Comparison of ENCODE assay signal across 8 mouse cellular contexts in genomic region chr3:95674812-95675211, GRCm38 (mm10). TPM values are rescaled to one million over a fixed set of nuclear protein-coding genes. Genes with fewer than 3 reads are reported as not detected.
DNase-seq lines count a peak whose midpoint lies in the region; ATAC-seq and TF ChIP-seq lines count a peak whose summit lies in the region.

No protein-coding gene starts in this region.

- TF ChIP-seq CTCF in spleen, adult 2 months (IDR thresholded peaks at IDR 0.05; ENCODE audit: extremely low read depth, insufficient read depth, insufficient read length, insufficient replicate concordance): no peak

- H3K27ac ChIP-seq in spleen, adult 2 months (ENCODE audit: insufficient read depth, low read length): peak overlapping the region; percentile 88
- H3K27ac ChIP-seq in forebrain, embryonic 14.5 days (ENCODE audit: low read depth, low read length): peak overlapping the region; percentile 6; the same call in 1 of the 2 replicates
- H3K27ac ChIP-seq in kidney, embryonic 15.5 days: peak overlapping the region; percentile 97

- H3K4me1 ChIP-seq in spleen, adult 2 months (ENCODE audit: control insufficient read depth, insufficient read depth, insufficient read length): peaks cover 39% of the 10 kb centered on the region; the same call in 1 of the 2 replicates
- no peaks in the 10 kb centered on the region for H3K4me1 ChIP-seq in forebrain, embryonic 14.5 days (ENCODE audit: control insufficient read depth, insufficient read depth, low read length)
- peaks cover 60% of the 10 kb centered on the region for H3K4me1 ChIP-seq in kidney, embryonic 15.5 days

- no peak overlapping the region; the same call in 1 of the 2 replicates for H3K4me3 ChIP-seq in spleen, adult 2 months (ENCODE audit: extremely low read depth, insufficient read depth, insufficient read length)
- no peak overlapping the region for H3K4me3 ChIP-seq in forebrain, embryonic 14.5 days (ENCODE audit: low read depth, low read length)
- peak overlapping the region; percentile 11; the same call in 1 of the 2 replicates for H3K4me3 ChIP-seq in kidney, embryonic 15.5 days (replicated peaks)

- H3K9me3 ChIP-seq in forebrain, embryonic 14.5 days (replicated peaks; ENCODE audit: control insufficient read depth, low read length): no peaks in the 10 kb centered on the region
- H3K9me3 ChIP-seq in kidney, embryonic 15.5 days (replicated peaks): no peaks in the 10 kb centered on the region

- H3K27me3 ChIP-seq in spleen, adult 2 months (ENCODE audit: control insufficient read depth, insufficient read depth, low read length): no peaks in the 10 kb centered on the region
- H3K27me3 ChIP-seq in forebrain, embryonic 14.5 days (replicated peaks; ENCODE audit: control insufficient read depth, insufficient read depth, low read length): no peaks in the 10 kb centered on the region
- H3K27me3 ChIP-seq in kidney, embryonic 15.5 days: no peaks in the 10 kb centered on the region

- WGBS in spleen, adult 2 months: 8% methylated on average over 6 of the region's 6 CpGs
- WGBS in forebrain, embryonic 14.5 days: 35% methylated on average over 6 of the region's 6 CpGs
- 5% methylated on average over 6 of the region's 6 CpGs for WGBS in kidney, embryonic 15.5 days

- H3K9ac ChIP-seq in forebrain, embryonic 14.5 days (ENCODE audit: low read length): no peak overlapping the region
- H3K9ac ChIP-seq in kidney, embryonic 15.5 days: no peak overlapping the region

- no peak for DNase-seq in spleen, adult 2 months (ENCODE audit: low read depth in 1 of 2, low spot score in 2 of 2)
- DNase-seq in spleen, adult 18-20 months: no peak
- no peak for DNase-seq in forebrain, embryonic 14.5 days (ENCODE audit: low spot score)
- peak; percentile 81 for DNase-seq in lung, postnatal 25 days (ENCODE audit: low spot score)
- DNase-seq in right cerebral cortex, postnatal 14 days: no peak
- no peak for DNase-seq in frontal cortex, postnatal 36 days (ENCODE audit: low spot score in 2 of 2)
- no peak for DNase-seq in layer of hippocampus, adult 9-11 months

- no peak for TF ChIP-seq POLR2A in spleen, adult 2 months (IDR thresholded peaks at IDR 0.05; ENCODE audit: low read depth, low read length)

- no peaks in the 10 kb centered on the region for H3K36me3 ChIP-seq in spleen, adult 2 months (ENCODE audit: control insufficient read depth, insufficient read depth, low read length)
- peaks cover 18% of the 10 kb centered on the region for H3K36me3 ChIP-seq in forebrain, embryonic 14.5 days (ENCODE audit: control insufficient read depth, insufficient read depth, low read length)
- H3K36me3 ChIP-seq in kidney, embryonic 15.5 days: peaks cover 8% of the 10 kb centered on the region; the same call in 1 of the 2 replicates

- H3K4me2 ChIP-seq in forebrain, embryonic 14.5 days (ENCODE audit: low read length): no peak overlapping the region
- H3K4me2 ChIP-seq in kidney, embryonic 15.5 days: peak overlapping the region; percentile 37

- ATAC-seq in forebrain, embryonic 14.5 days: no peak
- ATAC-seq in kidney, embryonic 15.5 days (replicated peaks; ENCODE audit: low FRiP score): peak; percentile 31

RNA-seq across cellular contexts. Expression of gene Adamtsl4, which starts 12.9 kb away (rescaled TPM):
- 7.9 and 8.1 TPM in 2 replicates for polyA plus RNA-seq in spleen, adult 2 months (2012; rRNA removed)
- 0.13 and 0.72 TPM in 2 replicates for polyA plus RNA-seq in forebrain, embryonic 14.5 days (2014; fragmentation: Nextera tagmentation; extraction: Ambion mirVana)
- 4.0 and 6.3 TPM in 2 replicates for polyA plus RNA-seq in kidney, embryonic 15.5 days (2015; fragmentation: Nextera tagmentation; extraction: Ambion mirVana)

RNA-seq across cellular contexts. Expression of gene Mcl1, which starts 16.2 kb away (rescaled TPM):
- polyA plus RNA-seq in spleen, adult 2 months (2012; rRNA removed): 169 and 276 TPM in 2 replicates
- polyA plus RNA-seq in forebrain, embryonic 14.5 days (2014; fragmentation: Nextera tagmentation; extraction: Ambion mirVana): 50.3 and 50.8 TPM in 2 replicates
- polyA plus RNA-seq in kidney, embryonic 15.5 days (2015; fragmentation: Nextera tagmentation; extraction: Ambion mirVana): 51.2 and 54.4 TPM in 2 replicates

RNA-seq across cellular contexts. Expression of gene Ensa, which starts 50.0 kb away (rescaled TPM):
- 8.3 and 10.4 TPM in 2 replicates for polyA plus RNA-seq in spleen, adult 2 months (2012; rRNA removed)
- 97.2 and 106 TPM in 2 replicates for polyA plus RNA-seq in forebrain, embryonic 14.5 days (2014; fragmentation: Nextera tagmentation; extraction: Ambion mirVana)
- polyA plus RNA-seq in kidney, embryonic 15.5 days (2015; fragmentation: Nextera tagmentation; extraction: Ambion mirVana): 71.1 and 73.2 TPM in 2 replicates

Comparison
In these comparisons a context has a peak if more than half of its experiments do, and no peak if none do; other contexts are left out.
1. H3K27ac ChIP-seq: peak in every context shown above with its lines; median percentile 97 in kidney, embryonic 15.5 days; 88 in spleen, adult 2 months; 6 in forebrain, embryonic 14.5 days.